In genomic region chr9:59484760-59485159, GRCm38 (mm10) we compare ENCODE assay signal across 8 mouse cellular contexts. TPM values are rescaled to one million over a fixed set of nuclear protein-coding genes. Genes with fewer than 3 reads are reported as not detected.
DNase-seq lines count a peak whose midpoint lies in the region; ATAC-seq and TF ChIP-seq lines count a peak whose summit lies in the region.

No protein-coding gene starts in this region.

- no peaks in the 10 kb centered on the region for H3K27me3 ChIP-seq in heart, embryonic 12.5 days (replicated peaks)
- H3K27me3 ChIP-seq in ES-Bruce4 (ENCODE audit: control insufficient read depth, insufficient read depth, low read length, poor library complexity, severe bottlenecking) = no peaks in the 10 kb centered on the region
- H3K27me3 ChIP-seq in forebrain, embryonic 13.5 days = no peaks in the 10 kb centered on the region
- no peaks in the 10 kb centered on the region for H3K27me3 ChIP-seq in liver, embryonic 16.5 days (ENCODE audit: control insufficient read depth, insufficient read depth, low read depth, low read length)

- H3K36me3 ChIP-seq in heart, embryonic 12.5 days = peaks cover 2% of the 10 kb centered on the region; the same call in 1 of the 2 replicates
- H3K36me3 ChIP-seq in ES-Bruce4 (ENCODE audit: control insufficient read depth, insufficient read depth, low read length, poor library complexity, severe bottlenecking) = 0 out of 2 replicates have a peak, but pooled peaks cover 4% of the 10 kb centered on the region
- H3K36me3 ChIP-seq in forebrain, embryonic 13.5 days (ENCODE audit: poor library complexity, severe bottlenecking) = no peaks in the 10 kb centered on the region
- no peaks in the 10 kb centered on the region for H3K36me3 ChIP-seq in liver, embryonic 16.5 days (ENCODE audit: control insufficient read depth, insufficient read depth)

- ATAC-seq in heart, embryonic 12.5 days (ENCODE audit: insufficient number of reproducible peaks, low FRiP score) = no peak
- no peak for ATAC-seq in forebrain, embryonic 13.5 days
- no peak for ATAC-seq in liver, embryonic 16.5 days (ENCODE audit: low read depth)
- no peak for ATAC-seq in frontal cortex, adult (ENCODE audit: low TSS enrichment)

- H3K27ac ChIP-seq in heart, embryonic 12.5 days (ENCODE audit: poor library complexity, severe bottlenecking) = no peak overlapping the region; the same call in 1 of the 2 replicates
- 0 out of 2 replicates have a peak overlapping the region, but pooled peaks have one; percentile 15 for H3K27ac ChIP-seq in ES-Bruce4 (ENCODE audit: insufficient read depth, low read length)
- H3K27ac ChIP-seq in forebrain, embryonic 13.5 days = no peak overlapping the region
- H3K27ac ChIP-seq in liver, embryonic 16.5 days (ENCODE audit: low read length) = 0 out of 2 replicates have a peak overlapping the region, but pooled peaks have one; percentile 99

- H3K4me2 ChIP-seq in heart, embryonic 12.5 days = peak overlapping the region; percentile 95
- H3K4me2 ChIP-seq in forebrain, embryonic 13.5 days = peak overlapping the region; percentile 84
- peak overlapping the region; percentile 75 for H3K4me2 ChIP-seq in liver, embryonic 16.5 days (ENCODE audit: low read depth, low read length)

- no peak for TF ChIP-seq POLR2A in ES-Bruce4 (IDR thresholded peaks at IDR 0.05; ENCODE audit: insufficient read depth, low read length)

- H3K4me3 ChIP-seq in heart, embryonic 12.5 days = peak overlapping the region; percentile 99
- H3K4me3 ChIP-seq in ES-Bruce4 (ENCODE audit: low read depth, low read length) = peak overlapping the region; percentile 60
- peak overlapping the region; percentile 100 for H3K4me3 ChIP-seq in forebrain, embryonic 13.5 days
- peak overlapping the region; percentile 76 for H3K4me3 ChIP-seq in liver, embryonic 16.5 days (ENCODE audit: low read depth, low read length)

- no peak for DNase-seq in heart, postnatal 4 days
- no peak for DNase-seq in left cerebral cortex, adult 9 months (ENCODE audit: low spot score in 2 of 2)
- no peak for DNase-seq in thymus, postnatal 10 days (ENCODE audit: low spot score in 2 of 2)

- no peaks in the 10 kb centered on the region for H3K9me3 ChIP-seq in heart, embryonic 12.5 days (replicated peaks)
- no peaks in the 10 kb centered on the region for H3K9me3 ChIP-seq in ES-Bruce4 (replicated peaks; ENCODE audit: control insufficient read depth, insufficient read depth, low read length, poor library complexity, severe bottlenecking)
- no peaks in the 10 kb centered on the region for H3K9me3 ChIP-seq in forebrain, embryonic 13.5 days (replicated peaks)
- no peaks in the 10 kb centered on the region for H3K9me3 ChIP-seq in liver, embryonic 16.5 days (replicated peaks; ENCODE audit: control insufficient read depth, low read length)

- no peak for TF ChIP-seq CTCF in ES-Bruce4 (IDR thresholded peaks at IDR 0.05; ENCODE audit: low read depth, low read length)

- H3K4me1 ChIP-seq in heart, embryonic 12.5 days (replicated peaks) = peaks cover 11% of the 10 kb centered on the region; the same call in 1 of the 2 replicates
- H3K4me1 ChIP-seq in ES-Bruce4 (ENCODE audit: control insufficient read depth, insufficient read depth, low read length) = no peaks in the 10 kb centered on the region
- peaks cover 29% of the 10 kb centered on the region for H3K4me1 ChIP-seq in forebrain, embryonic 13.5 days
- H3K4me1 ChIP-seq in liver, embryonic 16.5 days (ENCODE audit: control insufficient read depth, low read depth, low read length) = peaks cover 7% of the 10 kb centered on the region

- TF ChIP-seq EP300 in ES-Bruce4 (IDR thresholded peaks at IDR 0.05; ENCODE audit: insufficient read depth, low read depth, low read length) = no peak

- peak overlapping the region; percentile 99 for H3K9ac ChIP-seq in heart, embryonic 12.5 days
- peak overlapping the region; percentile 83 for H3K9ac ChIP-seq in ES-Bruce4 (ENCODE audit: low read depth, poor library complexity, severe bottlenecking)
- peak overlapping the region; percentile 99 for H3K9ac ChIP-seq in forebrain, embryonic 13.5 days
- peak overlapping the region; percentile 96 for H3K9ac ChIP-seq in liver, embryonic 16.5 days (ENCODE audit: low read depth, low read length)

- 7% methylated on average over 7 of the region's 7 CpGs for WGBS in heart, embryonic 12.5 days
- WGBS in forebrain, embryonic 13.5 days = 18% methylated on average over 7 of the region's 7 CpGs
- WGBS in liver, embryonic 16.5 days (ENCODE audit: insufficient replicate concordance) = 5% methylated on average over 7 of the region's 7 CpGs

RNA-seq across cellular contexts. Expression of gene Arih1, which starts 1.7 kb away (rescaled TPM):
- polyA plus RNA-seq in heart, embryonic 12.5 days (2016; fragmentation: Nextera tagmentation; extraction: Ambion mirVana) = 20.9 and 21.7 TPM in 2 replicates
- total RNA-seq in heart, postnatal 4 days (2021) = 100 to 1,000 TPM in 1 of 2 experiments, 10 to 100 TPM in 1; 99.4 to 102 TPM
- 127 and 152 TPM in 2 replicates for polyA plus RNA-seq in ES-Bruce4 (2011; ENCODE audit: insufficient read depth, insufficient read length, low read depth, missing spikeins)
- polyA plus RNA-seq in forebrain, embryonic 13.5 days (2015; fragmentation: Nextera tagmentation; extraction: Ambion mirVana) = 18.0 and 19.0 TPM in 2 replicates
- polyA plus RNA-seq in liver, embryonic 16.5 days (2015; fragmentation: Nextera tagmentation; extraction: Ambion mirVana) = 4.3 and 5.8 TPM in 2 replicates

RNA-seq across cellular contexts. Expression of gene Hexa, which starts 54.6 kb away (rescaled TPM):
- polyA plus RNA-seq in heart, embryonic 12.5 days (2016; fragmentation: Nextera tagmentation; extraction: Ambion mirVana) = 74.7 and 81.6 TPM in 2 replicates
- 10 to 100 TPM; 33.4 to 33.7 TPM for total RNA-seq in heart, postnatal 4 days (2021)
- 75.6 and 81.1 TPM in 2 replicates for polyA plus RNA-seq in ES-Bruce4 (2011; ENCODE audit: insufficient read depth, insufficient read length, low read depth, missing spikeins)
- 35.8 and 38.8 TPM in 2 replicates for polyA plus RNA-seq in forebrain, embryonic 13.5 days (2015; fragmentation: Nextera tagmentation; extraction: Ambion mirVana)
- 35.4 and 38.7 TPM in 2 replicates for polyA plus RNA-seq in liver, embryonic 16.5 days (2015; fragmentation: Nextera tagmentation; extraction: Ambion mirVana)

RNA-seq across cellular contexts. Expression of gene Tmem202, which starts 54.9 kb away (rescaled TPM):
- polyA plus RNA-seq in heart, embryonic 12.5 days (2016; fragmentation: Nextera tagmentation; extraction: Ambion mirVana) = 0.64 TPM in 1 of 2 replicates, not detected in the other
- under 1 TPM; 0.23 to 0.71 TPM for total RNA-seq in heart, postnatal 4 days (2021)
- polyA plus RNA-seq in ES-Bruce4 (2011; ENCODE audit: insufficient read depth, insufficient read length, low read depth, missing spikeins) = not detected in 2 replicates
- polyA plus RNA-seq in forebrain, embryonic 13.5 days (2015; fragmentation: Nextera tagmentation; extraction: Ambion mirVana) = 0.49 TPM in 1 of 2 replicates, not detected in the other
- not detected in 2 replicates for polyA plus RNA-seq in liver, embryonic 16.5 days (2015; fragmentation: Nextera tagmentation; extraction: Ambion mirVana)

Comparison
In these comparisons a context has a peak if more than half of its experiments do, and no peak if none do; other contexts are left out.
1. H3K27ac ChIP-seq: peak in ES-Bruce4 (single experiment) and liver, embryonic 16.5 days (single experiment); none in heart, embryonic 12.5 days (single experiment) and forebrain, embryonic 13.5 days (single experiment).
2. Peak in every context shown above with its lines, with median percentiles within 50 percentile points of each other: H3K4me2 ChIP-seq, H3K4me3 ChIP-seq and H3K9ac ChIP-seq.